Mouse (Mus musculus) right cerebral cortex, adult 2 months (tissue): ENCODE results near the gene Nelfcd.

Source experiments
- DNase-seq, 2 experiments: peaks; one replicate each; pipeline ENCODE4 v3.0.0; 2021 to 2022; ENCODE audit warnings: low spot score in 2 of 2

Gene Nelfcd

GRCm38 (mm10) chr2:174437697-174437982 lies 22.0 kb downstream of the Nelfcd start:
- no peak for DNase-seq

GRCm38 (mm10) chr2:174438181-174438580 lies 22.6 kb downstream of the Nelfcd start:
- DNase-seq, result no peak

GRCm38 (mm10) chr2:174438737-174439449 lies 23.3 kb downstream of the Nelfcd start, which contains the start of gene Ctsz:
Gene Ctsz (minus strand): TSS chr2:174439039.
- DNase-seq, result peak; percentile 19 to 43

- no peak for DNase-seq
Measured at GRCm38 (mm10) chr2:174439450-174439838, 23.8 kb downstream of the Nelfcd start.

- DNase-seq, result no peak
Measured at GRCm38 (mm10) chr2:174439961-174440360, 24.4 kb downstream of the Nelfcd start.

GRCm38 (mm10) chr2:174441898-174442297 lies 26.3 kb downstream of the Nelfcd start:
- no peak for DNase-seq

- DNase-seq, result no peak
Measured at GRCm38 (mm10) chr2:174442460-174442859, 26.9 kb downstream of the Nelfcd start.

GRCm38 (mm10) chr2:174443046-174443445 lies 27.4 kb downstream of the Nelfcd start:
- no peak for DNase-seq

- DNase-seq, result no peak
Measured at GRCm38 (mm10) chr2:174444359-174444758, 28.8 kb downstream of the Nelfcd start.

GRCm38 (mm10) chr2:174445018-174445417 lies 29.4 kb downstream of the Nelfcd start:
- DNase-seq, result no peak

GRCm38 (mm10) chr2:174446492-174446891 lies 30.9 kb downstream of the Nelfcd start:
- DNase-seq, result no peak

- no peak for DNase-seq
Measured at GRCm38 (mm10) chr2:174446905-174447304, 31.3 kb downstream of the Nelfcd start.

GRCm38 (mm10) chr2:174448405-174448804 lies 32.8 kb downstream of the Nelfcd start:
- no peak for DNase-seq

GRCm38 (mm10) chr2:174450353-174450752 lies 34.7 kb downstream of the Nelfcd start, which contains the start of gene Tubb1:
Gene Tubb1 (plus strand): TSS chr2:174450695.
- no peak for DNase-seq

GRCm38 (mm10) chr2:174453681-174454080 lies 38.1 kb downstream of the Nelfcd start:
- no peak for DNase-seq

- DNase-seq, result no peak
Measured at GRCm38 (mm10) chr2:174459365-174459764, 43.8 kb downstream of the Nelfcd start.

- DNase-seq, result no peak
Measured at GRCm38 (mm10) chr2:174463370-174463769, 47.8 kb downstream of the Nelfcd start.

- peak; percentile 98 for DNase-seq
Measured at GRCm38 (mm10) chr2:174463789-174464523, 48.4 kb downstream of the Nelfcd start, which contains the start of gene Atp5e. Gene Atp5e (minus strand): TSS chr2:174464105.

- DNase-seq, result no peak
Measured at GRCm38 (mm10) chr2:174470333-174470732, 54.7 kb downstream of the Nelfcd start.

- no peak for DNase-seq
Measured at GRCm38 (mm10) chr2:174470786-174471405, 55.3 kb downstream of the Nelfcd start.

GRCm38 (mm10) chr2:174472407-174472806 lies 56.8 kb downstream of the Nelfcd start:
- no peak for DNase-seq

- peak; percentile 98 to 99 for DNase-seq
Measured at GRCm38 (mm10) chr2:174472818-174473549, 57.4 kb downstream of the Nelfcd start, which contains the start of gene Prelid3b. Gene Prelid3b (minus strand): TSS chr2:174473081.
